Mouse (Mus musculus) spleen, postnatal 14 days (tissue): ENCODE results near the gene Fbrs.
"Not testable (repeated sequence)": the region's sequence is repeated elsewhere in the genome, so short reads cannot be mapped to it uniquely, and the experiment has no call there.

Experiments used
- DNase-seq, 2 experiments: peaks; one replicate each; pipeline ENCODE4 v3.0.0; 2021 to 2022; ENCODE audit warnings: low spot score in 2 of 2

The Fbrs gene

DNA sequence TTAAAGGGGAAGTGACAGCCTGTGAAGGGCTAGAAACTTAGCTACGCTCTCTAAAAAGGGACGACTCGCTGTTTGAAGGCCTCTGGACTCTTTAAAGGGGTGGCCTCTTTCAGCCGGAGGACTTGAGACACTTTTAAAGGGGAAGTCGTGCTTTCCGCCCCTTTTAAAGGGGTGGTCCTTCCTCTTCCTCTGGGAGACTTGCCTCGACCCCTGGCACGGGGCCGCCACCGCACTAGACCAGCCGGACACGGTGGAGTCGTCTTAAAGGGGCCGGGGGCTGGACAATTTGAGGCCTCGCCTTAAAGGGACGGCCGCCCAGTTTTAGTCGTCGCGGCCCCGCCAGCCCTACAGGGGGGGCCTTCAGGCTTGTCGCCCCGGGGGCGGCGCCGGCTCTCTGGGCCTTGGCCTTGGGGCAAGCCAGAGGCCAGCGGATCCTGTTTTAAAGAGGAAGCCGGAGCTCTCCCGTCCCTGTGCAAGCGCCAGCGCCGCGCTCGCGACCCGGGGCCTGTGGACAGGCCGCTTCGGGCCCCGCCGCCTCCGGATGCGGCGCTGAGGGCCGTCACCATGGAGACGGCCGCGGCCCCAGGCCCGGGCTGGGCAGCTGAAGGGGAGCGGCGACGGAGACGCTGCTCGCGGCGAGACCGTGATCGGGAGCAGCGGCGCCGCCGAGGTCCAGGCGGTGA, at the start of gene Fbrs:
TSS of gene Fbrs (plus strand) at position 565 of the 683 bp plus-strand sequence.
- peak; percentile 64 to 78 for DNase-seq

- DNase-seq = no peak
Observed at GRCm38 (mm10) chr7:127435206-127435605, 43.8 kb upstream of the Fbrs start.

DNA sequence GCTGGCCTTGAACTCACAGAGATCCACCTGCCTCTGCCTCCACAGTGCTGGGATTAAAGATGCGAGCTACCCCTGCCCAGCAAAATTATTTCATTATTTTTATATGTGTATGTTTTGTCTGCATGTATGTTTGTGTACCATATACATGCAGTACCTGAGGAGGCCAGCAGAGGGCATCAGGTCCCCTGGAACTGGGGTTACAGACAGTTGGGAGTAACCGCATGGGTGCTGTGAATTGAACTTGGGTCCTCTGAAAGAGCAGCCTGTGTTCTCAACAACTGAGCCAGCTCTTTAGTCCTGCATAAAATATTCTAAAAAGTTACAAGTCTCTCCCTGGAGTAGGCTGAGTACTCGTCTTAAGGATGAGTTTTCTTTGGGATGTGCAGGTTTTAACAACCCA, 41.3 kb upstream of the Fbrs start:
- peak in 1 of 2 experiments; percentile 33 for DNase-seq

GRCm38 (mm10) chr7:127443976-127444375, 35.0 kb upstream of the Fbrs start:
- no peak for DNase-seq

DNA sequence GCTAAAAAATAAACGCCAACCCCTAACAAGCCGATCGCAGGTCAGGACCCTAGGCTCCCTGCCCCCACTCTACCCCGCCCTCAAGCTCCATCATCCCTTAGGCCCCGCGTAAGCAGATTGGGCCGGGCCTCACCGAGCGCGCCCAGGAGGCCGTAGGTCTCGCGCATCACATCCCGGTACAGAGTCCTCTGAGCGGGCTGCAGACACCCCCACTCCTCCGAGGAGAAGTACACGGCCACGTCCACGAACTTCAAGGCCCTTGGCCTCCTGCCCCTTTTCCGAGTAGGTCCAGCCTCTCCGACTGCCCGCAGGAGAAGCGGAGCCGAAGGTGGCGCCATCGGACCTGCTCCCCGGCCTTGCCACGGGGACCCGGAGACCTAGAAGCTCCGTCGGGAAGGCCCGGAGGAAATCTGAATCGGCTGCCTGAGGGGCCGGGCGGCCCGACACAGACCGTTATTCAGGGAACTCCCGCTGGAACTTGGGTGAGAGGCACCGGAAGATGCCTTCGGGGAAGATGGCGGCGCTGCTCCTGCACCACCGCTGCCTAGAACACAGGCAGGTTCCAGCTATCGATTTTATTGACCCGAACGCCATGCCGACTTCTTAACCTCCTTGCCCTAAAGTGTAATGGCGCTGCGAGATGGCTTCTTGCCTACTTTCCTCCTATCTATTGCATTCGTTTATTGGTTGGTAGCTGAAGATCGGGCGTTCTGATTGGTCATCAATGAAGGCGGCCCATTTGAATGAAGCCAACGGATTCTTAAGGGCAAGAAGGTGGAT, 30.3 kb upstream of the Fbrs start, which contains the start of gene Zfp689:
TSS of gene Zfp689 (minus strand) at position 638 of the 780 bp plus-strand sequence.
- peak; percentile 76 to 89 for DNase-seq

DNA sequence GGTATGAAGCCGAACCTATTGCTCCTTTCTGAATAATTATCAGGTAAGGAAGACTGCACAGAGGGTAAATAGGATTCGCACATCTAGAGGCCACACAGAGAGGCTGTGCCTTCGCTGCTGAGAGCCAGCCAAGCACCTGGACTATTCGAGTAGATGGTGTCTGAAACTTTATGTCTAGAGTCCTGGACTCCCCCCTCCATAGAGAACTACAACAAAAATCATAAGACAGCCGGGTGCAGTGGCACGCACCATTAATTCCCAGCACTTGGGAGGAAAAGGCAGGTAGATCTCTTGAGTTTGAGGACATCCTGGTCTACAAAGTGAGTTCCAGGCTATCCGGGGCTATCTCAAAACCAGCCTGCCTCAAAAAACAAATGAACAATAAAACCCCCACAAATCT, 29.0 kb upstream of the Fbrs start:
- no peak for DNase-seq

DNA sequence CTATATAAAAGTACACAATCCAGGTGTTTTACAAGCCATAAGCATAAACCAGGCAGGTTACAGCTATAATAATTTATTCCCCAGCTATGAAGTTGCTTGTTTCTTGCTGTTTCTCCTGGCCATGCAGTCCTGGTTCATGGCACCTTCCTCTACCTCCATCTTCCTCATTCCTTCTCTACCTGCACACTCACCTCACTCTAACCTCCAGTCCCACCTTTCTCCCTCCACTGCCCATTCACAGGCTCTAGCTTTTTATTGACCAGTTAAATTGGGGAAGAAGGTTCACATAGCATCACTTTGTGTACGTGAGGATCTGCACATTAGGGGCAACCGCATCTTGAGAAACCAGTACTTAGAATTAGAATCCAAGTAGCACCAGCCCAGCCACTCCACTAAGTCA, 25.9 kb upstream of the Fbrs start:
- no peak for DNase-seq

DNA sequence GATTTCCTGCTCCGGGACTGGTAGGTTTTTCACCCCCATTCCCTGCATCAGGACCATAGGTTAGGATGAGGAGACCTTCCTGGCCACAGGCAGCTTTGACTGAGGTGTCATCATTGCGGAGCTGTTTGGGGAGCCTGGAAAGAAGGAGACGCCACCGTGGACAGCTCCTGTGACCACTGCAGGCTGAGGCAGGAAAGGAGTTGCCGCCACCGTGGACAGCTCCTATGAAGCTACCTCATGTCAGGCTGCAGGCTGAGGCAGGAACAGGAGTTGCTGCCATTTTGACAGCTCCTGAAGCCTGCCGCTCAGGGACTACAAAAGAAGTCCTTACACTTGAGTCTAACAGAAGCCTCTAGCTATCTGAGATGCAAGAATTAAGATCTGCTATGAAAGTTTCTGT, 24.1 kb upstream of the Fbrs start:
- no peak for DNase-seq

- DNase-seq = not testable (repeated sequence)
Observed at GRCm38 (mm10) chr7:127458371-127459122, 20.5 kb upstream of the Fbrs start.

GRCm38 (mm10) chr7:127459311-127459710, 19.7 kb upstream of the Fbrs start, which contains the start of gene Prr14:
TSS of gene Prr14 (plus strand) at chr7:127459611.
- not testable (repeated sequence) for DNase-seq

- no peak for DNase-seq
Observed at GRCm38 (mm10) chr7:127465191-127465590, 13.8 kb upstream of the Fbrs start.

GRCm38 (mm10) chr7:127465670-127466069, 13.3 kb upstream of the Fbrs start:
- DNase-seq = not testable (repeated sequence)

- DNase-seq = no peak
Observed at GRCm38 (mm10) chr7:127466606-127467005, 12.4 kb upstream of the Fbrs start.

GRCm38 (mm10) chr7:127470011-127470715, 8.8 kb upstream of the Fbrs start:
- DNase-seq = no peak

DNA sequence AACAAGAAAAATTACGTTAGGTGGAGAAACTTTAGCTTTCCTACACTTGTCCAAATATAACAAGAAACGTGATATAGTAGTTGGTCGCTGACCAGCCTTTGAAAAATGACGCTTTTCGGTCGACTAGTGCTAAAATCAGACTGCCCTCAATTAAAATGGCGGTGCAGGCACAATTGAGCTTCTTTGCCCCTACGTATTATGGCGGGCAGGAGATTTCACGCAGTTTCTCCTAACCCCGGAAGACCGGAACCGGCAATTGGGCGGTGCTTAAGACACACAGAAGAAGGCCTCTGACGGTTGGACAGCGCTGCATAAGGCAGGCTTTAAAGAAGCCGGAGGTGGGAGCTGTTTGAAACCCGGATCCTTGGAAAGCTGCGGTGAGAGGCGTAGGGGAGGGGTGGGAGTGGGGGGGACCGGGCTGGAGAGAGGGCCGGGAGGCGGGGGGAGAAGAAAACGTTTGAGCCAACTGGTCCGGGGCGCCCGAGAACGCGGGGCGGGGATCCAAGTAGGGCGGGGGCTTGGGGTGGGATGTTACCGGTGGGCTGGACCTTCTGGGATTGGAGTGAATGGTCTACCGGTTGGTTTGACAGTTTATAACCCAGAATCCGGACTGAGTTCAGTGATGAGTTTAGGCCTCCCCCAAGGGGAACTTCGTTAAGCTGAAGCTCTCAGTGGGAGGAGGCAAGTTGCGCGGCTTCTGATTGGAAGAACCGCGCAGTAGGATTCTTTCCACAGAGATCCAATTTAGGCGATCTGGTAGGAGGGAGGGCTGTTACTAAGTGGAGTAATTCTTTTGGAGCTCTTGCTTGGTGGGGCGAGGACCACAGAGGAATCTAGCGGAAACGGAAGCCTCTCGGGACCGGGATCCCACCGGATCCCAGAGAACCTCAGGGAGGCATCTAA, 8.0 kb upstream of the Fbrs start:
- DNase-seq = peak; percentile 72 to 80

DNA sequence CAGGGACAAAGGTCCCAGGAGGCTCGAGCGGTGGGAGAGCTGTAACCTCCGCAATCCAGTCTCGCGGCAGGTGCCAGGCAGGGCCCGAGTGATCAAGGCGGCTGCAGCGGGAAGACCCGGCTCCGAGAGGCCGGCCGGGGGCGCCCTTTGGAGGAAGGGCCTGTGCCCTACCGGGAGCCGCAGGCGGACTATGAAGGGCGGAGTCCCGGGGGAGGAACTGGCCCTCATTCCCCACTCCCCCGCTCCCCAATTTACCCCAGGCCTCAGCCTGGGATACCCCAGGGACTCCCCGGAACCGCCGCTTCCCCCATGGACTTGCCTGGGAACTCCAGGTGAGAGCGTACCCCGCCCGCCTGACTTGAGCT, 7.4 kb upstream of the Fbrs start:
- peak in 1 of 2 experiments; percentile 47 for DNase-seq

- DNase-seq = no peak
Observed at GRCm38 (mm10) chr7:127472060-127472459, 6.9 kb upstream of the Fbrs start.

- no peak for DNase-seq
Observed at GRCm38 (mm10) chr7:127473705-127474104, 5.3 kb upstream of the Fbrs start.

- no peak for DNase-seq
Observed at GRCm38 (mm10) chr7:127474378-127475070, 4.5 kb upstream of the Fbrs start.

DNA sequence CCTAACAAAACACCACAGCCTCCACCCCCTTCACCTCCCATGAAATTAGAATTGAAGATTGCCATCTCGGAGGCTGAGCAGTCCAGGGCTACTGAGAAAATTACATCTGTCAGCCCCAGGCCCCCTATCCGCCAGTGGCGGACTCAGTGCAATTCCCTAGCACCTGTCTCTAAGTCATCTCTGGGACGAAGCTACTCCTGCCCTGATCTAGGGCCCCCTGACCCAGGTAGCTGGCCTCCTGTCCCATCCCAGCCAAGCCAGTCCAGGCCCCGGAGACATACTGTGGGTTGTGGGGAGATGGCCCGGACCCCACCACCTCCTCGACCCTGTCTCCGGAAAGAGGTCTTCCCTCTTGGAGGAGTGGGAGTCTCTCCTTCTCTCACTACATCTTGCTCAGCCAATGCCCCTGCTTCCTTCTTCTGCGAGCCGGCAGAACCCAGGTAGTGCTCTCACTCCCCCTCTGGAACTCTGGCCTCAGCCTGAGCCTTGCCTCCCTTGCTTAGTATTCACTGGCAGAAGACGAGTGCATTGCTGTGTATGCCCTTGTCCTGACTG, 3.7 kb upstream of the Fbrs start:
- no peak for DNase-seq
